Mouse (Mus musculus) lung, adult 2 months (tissue): ENCODE measurements at regions not wholly inside any gene's neighbourhood (a gene's known extent, or its start where the extent isn't known, plus 50 kb on each side); places are given as distances from the start of the nearest gene placed in this dataset.

Experiments
- DNase-seq: peaks from one replicate; pipeline ENCODE4 v3.0.0; 2022
- H3K4me1 ChIP-seq: fragments of 200-500 bp; 2 replicates; pipeline ENCODE4 v1.6.1; 2011; ENCODE audit warnings: low read length; ENCODE audit not compliant: control insufficient read depth, insufficient read depth
- H3K4me3 ChIP-seq: fragments of 200-500 bp; replicated peaks from 2 replicates; pipeline ENCODE3; 2011; ENCODE audit warnings: low read depth, mild to moderate bottlenecking, control low read depth, low read length; ENCODE audit errors: extremely low read depth
- CTCF ChIP-seq: fragments of 200-500 bp; IDR thresholded peaks from 2 replicates; pipeline ENCODE4 v1.5.1; 2011; ENCODE audit warnings: mild to moderate bottlenecking, low read length, control low read depth; ENCODE audit not compliant: insufficient read depth
- POLR2A ChIP-seq: fragments of 200-500 bp; IDR thresholded peaks from 2 replicates; pipeline ENCODE4 v1.6.1; 2011; ENCODE audit warnings: low read depth, mild to moderate bottlenecking, control low read depth, low read length, borderline replicate concordance; ENCODE audit errors: extremely low read depth
- whole genome bisulfite sequencing: fragments of 180-500 bp; shearing (Covaris S2); methylation state at CpG from one replicate; pipeline ENCODE4 v1.1.7; 2018; 5-methylcytosine and 5-hydroxymethylcytosine counted together

GRCm38 (mm10) chr2:28348453-28348852 is 98.1 kb upstream of the Ppp1r26 start:
- Histone ChIP-seq H3K4me3 (no peak overlapping the region), H3K4me1 (no peaks in the 10 kb centered on the region)
- WGBS: 74% methylated on average over 4 of the region's 4 CpGs
- DNase-seq: no peak
- no peak for TF ChIP-seq CTCF
- no peak for TF ChIP-seq POLR2A

DNA sequence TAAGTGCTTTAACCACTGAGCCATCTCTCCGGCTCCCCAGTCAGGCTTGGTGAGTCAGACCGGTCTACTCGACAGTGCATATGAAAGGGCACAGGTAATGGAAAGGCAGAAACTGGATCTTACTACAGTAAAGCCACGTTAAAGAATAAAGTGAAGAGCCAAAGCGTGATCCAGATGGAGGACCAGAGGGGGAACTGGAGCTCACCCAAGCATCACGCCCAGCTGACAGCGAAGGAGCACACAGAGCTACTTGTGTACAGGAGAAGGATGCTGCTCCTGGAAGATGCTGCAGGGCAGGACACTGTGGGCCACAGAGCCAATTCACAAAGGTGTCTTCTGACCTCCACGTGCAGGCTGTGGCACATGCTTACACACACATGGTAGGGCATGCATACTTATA is 96.7 kb upstream of the Ppp1r26 start:
- DNase-seq: no peak
- Histone ChIP-seq H3K4me1 (no peaks in the 10 kb centered on the region), H3K4me3 (no peak overlapping the region)
- 88% methylated on average over 8 of the region's 8 CpGs for WGBS
- no peak for TF ChIP-seq CTCF
- no peak for TF ChIP-seq POLR2A

- no peak overlapping the region for H3K4me3 ChIP-seq
- 92% methylated on average over 10 of the region's 10 CpGs for WGBS
- H3K4me1 ChIP-seq: no peaks in the 10 kb centered on the region
- DNase-seq: no peak
- TF ChIP-seq CTCF (no peak), POLR2A (no peak)
These were observed 95.2 kb upstream of the Ppp1r26 start for GRCm38 (mm10) chr2:28351445-28351844.

- TF ChIP-seq POLR2A: no peak
- TF ChIP-seq CTCF: no peak
- WGBS: 38% methylated on average over 1 of the region's 1 CpGs
- no peak overlapping the region for H3K4me3 ChIP-seq
- no peak for DNase-seq
- H3K4me1 ChIP-seq: no peaks in the 10 kb centered on the region
These were observed 93.7 kb upstream of the Ppp1r26 start for GRCm38 (mm10) chr2:28352903-28353302.

GRCm38 (mm10) chr2:28362199-28362598 is 84.4 kb upstream of the Ppp1r26 start:
- 29% methylated on average over 6 of the region's 6 CpGs for WGBS
- no peak for DNase-seq
- no peak for TF ChIP-seq POLR2A
- no peak for TF ChIP-seq CTCF
- Histone ChIP-seq H3K4me1 (no peaks in the 10 kb centered on the region), H3K4me3 (no peak overlapping the region)

- TF ChIP-seq CTCF (no peak), POLR2A (no peak)
- WGBS: 54% methylated on average over 3 of the region's 3 CpGs
These were observed 82.0 kb upstream of the Ppp1r26 start for GRCm38 (mm10) chr2:28364623-28365022.

GRCm38 (mm10) chr2:28365756-28366155 is 80.8 kb upstream of the Ppp1r26 start:
- no peak for TF ChIP-seq POLR2A
- TF ChIP-seq CTCF: no peak
- WGBS: 94% methylated on average over 5 of the region's 5 CpGs
- Histone ChIP-seq H3K4me3 (no peak overlapping the region), H3K4me1 (no peaks in the 10 kb centered on the region)
- no peak for DNase-seq

More at GRCm38 (mm10) chr2:28364623-28365022, 82.0 kb upstream of the Ppp1r26 start:
- Histone ChIP-seq H3K4me3 (no peak overlapping the region), H3K4me1 (no peaks in the 10 kb centered on the region)
- DNase-seq: no peak

- TF ChIP-seq CTCF (peak; percentile 82), POLR2A (no peak)
- DNase-seq: peak; percentile 52
- Histone ChIP-seq H3K4me1 (no peaks in the 10 kb centered on the region), H3K4me3 (no peak overlapping the region)
- WGBS: 18% methylated on average over 3 of the region's 3 CpGs
These were observed 71.8 kb upstream of the Ppp1r26 start for GRCm38 (mm10) chr2:28374838-28375237.

DNA sequence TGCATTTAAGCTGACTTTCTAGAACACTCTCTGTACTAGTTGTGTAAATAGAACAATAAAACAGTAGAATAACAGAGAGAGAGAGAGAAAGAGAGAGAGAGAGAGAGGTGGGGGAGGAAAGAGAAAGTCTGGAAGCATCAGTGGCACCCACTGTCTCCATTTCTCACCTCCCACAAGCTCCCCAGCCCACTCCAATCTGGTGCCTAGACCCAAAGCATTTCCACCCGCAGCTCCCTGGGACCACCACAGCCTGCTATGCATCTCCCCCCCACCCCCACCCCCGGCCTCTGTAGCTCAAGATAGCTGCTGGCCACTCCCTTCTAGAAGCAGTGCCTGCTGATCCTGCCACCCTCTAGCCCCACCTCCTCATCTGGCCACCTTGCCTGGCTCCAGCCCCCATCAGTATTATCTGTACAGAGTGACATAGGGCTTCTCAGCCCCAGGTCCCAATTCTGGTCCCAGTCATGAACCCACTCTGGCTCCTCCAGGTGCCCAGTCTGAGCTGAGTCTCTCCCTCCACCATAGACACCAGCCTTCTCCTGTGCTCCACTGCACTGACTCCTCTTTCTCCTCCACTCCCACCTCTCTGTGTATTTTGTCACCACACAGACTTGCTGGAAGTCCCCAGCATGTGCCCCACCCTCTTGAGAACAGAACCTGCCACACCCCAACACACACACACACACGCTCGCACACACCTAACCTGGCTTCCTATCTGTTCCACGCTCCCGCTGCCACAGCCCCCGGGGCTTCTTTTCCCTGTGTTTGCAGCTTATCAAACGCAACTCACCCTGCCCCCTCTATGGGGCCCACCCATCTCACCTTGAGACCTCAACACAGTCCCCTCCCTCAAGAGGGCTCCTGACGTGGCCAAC is 68.4 kb upstream of the Ppp1r26 start:
- WGBS: 53% methylated on average over 9 of the region's 9 CpGs
- Histone ChIP-seq H3K4me1 (no peaks in the 10 kb centered on the region), H3K4me3 (no peak overlapping the region)
- no peak for DNase-seq
- TF ChIP-seq CTCF: no peak
- no peak for TF ChIP-seq POLR2A
